Mouse (Mus musculus): ENCODE measurements around the gene B4galt2.

DNA sequence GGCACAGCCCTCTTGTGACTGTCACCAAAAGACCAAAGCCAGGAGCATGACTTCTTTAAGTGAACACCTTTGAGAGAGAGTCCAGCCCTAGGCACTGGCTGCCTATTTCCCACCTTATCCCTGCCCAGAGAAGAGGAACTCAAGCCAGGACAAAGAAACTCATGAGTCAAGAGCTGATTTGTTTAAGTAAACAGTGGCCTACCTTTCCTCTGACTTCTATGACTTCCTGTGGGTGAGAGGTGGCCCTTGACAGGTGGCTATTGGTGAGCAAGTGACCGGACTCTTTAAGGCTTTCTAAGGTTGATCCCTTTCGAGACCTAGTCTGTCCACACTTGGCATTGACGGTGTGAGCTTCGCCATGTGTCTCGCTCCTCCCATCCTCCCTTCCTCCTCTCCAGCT, 42.5 kb downstream of the B4galt2 start:
- TF ChIP-seq CTCF (IDR thresholded peaks at IDR 0.05; ENCODE audit: control insufficient read depth, insufficient read depth, insufficient read length) (no peak), FOSL1 (IDR thresholded peaks at IDR 0.05; ENCODE audit: insufficient read depth, low read length, poor library complexity, severe bottlenecking) (no peak), MAX (IDR thresholded peaks at IDR 0.05) (no peak), CEBPB (IDR thresholded peaks at IDR 0.05; ENCODE audit: low read depth) (no peak), MYOD1 (IDR thresholded peaks at IDR 0.05; ENCODE audit: control insufficient read depth, insufficient read length, low read depth) (no peak)

All from C2C12 (cell line).